Mouse (Mus musculus): ENCODE results near the gene Fam20a. TPM values are rescaled to one million over a fixed set of nuclear protein-coding genes. Genes with fewer than 3 reads are reported as not detected.

Gene Fam20a
- polyA plus RNA-seq (2015; fragmentation: Nextera tagmentation; extraction: Ambion mirVana), result 21.7 and 23.6 TPM in 2 replicates

GRCm38 (mm10) chr11:109721781-109722446, at the start of gene Fam20a:
Gene Fam20a (minus strand): TSS chr11:109722279.

GRCm38 (mm10) chr11:109649206-109649605, 72.9 kb downstream of the Fam20a start, which contains the start of gene Prkar1a:
Gene Prkar1a (plus strand): TSS chr11:109649405.

Other genes with a start within 250 kb of the Fam20a start
- gene Arsg, start 248.9 kb downstream of the Fam20a start, polyA plus RNA-seq (2015; fragmentation: Nextera tagmentation; extraction: Ambion mirVana), result 4.3 and 6.5 TPM in 2 replicates
- 5.8 and 8.2 TPM in 2 replicates for gene Slc16a6, start 248.7 kb downstream of the Fam20a start, polyA plus RNA-seq (2015; fragmentation: Nextera tagmentation; extraction: Ambion mirVana)
- gene Wipi1, start 110.3 kb downstream of the Fam20a start, polyA plus RNA-seq (2015; fragmentation: Nextera tagmentation; extraction: Ambion mirVana), result 23.0 and 25.2 TPM in 2 replicates
- 408 and 412 TPM in 2 replicates for gene Prkar1a, start 72.9 kb downstream of the Fam20a start, polyA plus RNA-seq (2015; fragmentation: Nextera tagmentation; extraction: Ambion mirVana)
- not detected in 2 replicates for gene 1700012B07Rik, start 105.8 kb upstream of the Fam20a start, polyA plus RNA-seq (2015; fragmentation: Nextera tagmentation; extraction: Ambion mirVana)